Mouse (Mus musculus) adrenal gland, adult 18-20 months (tissue): Measurements from ENCODE around the gene Magea6. TPM values are rescaled to one million over a fixed set of nuclear protein-coding genes. Genes with fewer than 3 reads are reported as not detected.
"Not testable (repeated sequence)": the region's sequence is repeated elsewhere in the genome, so short reads cannot be mapped to it uniquely, and the experiment has no call there.

ENCODE experiments used
- DNase-seq, 2 experiments: peaks; one replicate each; pipeline ENCODE4 v3.0.0; 2021 to 2022; ENCODE audit warnings: low spot score in 2 of 2
- long read RNA-seq, 2 experiments: library from polyadenylated mRNA; stranded (forward); transcript quantifications; one replicate each; pipeline ENCODE4 v2.0.0; 2021
- total RNA-seq, 2 experiments: library from RNA; stranded (reverse); gene quantifications; 1 replicate in 1 of 2; 2 replicates in 1 of 2; pipeline ENCODE4 v1.2.3; 2021

The Magea6 gene
- not detected for total RNA-seq
- long read RNA-seq, experiment 1 = 0 reads
- long read RNA-seq, experiment 2 = 0 reads

GRCm38 (mm10) chrX:154935887-154936286 lies at the start of gene Magea6:
Magea6 (minus strand) TSS chrX:154935987.
- not testable (repeated sequence) for DNase-seq

GRCm38 (mm10) chrX:154949405-154949804 lies 13.6 kb upstream of the Magea6 start, which contains the start of gene Magea3:
Magea3 (minus strand) TSS chrX:154949505.
- not testable (repeated sequence) for DNase-seq

- not testable (repeated sequence) for DNase-seq
These were observed 45.6 kb downstream of the Magea6 start, which contains the start of gene Cldn34b1 for GRCm38 (mm10) chrX:154890167-154890566. Cldn34b1 (minus strand) TSS chrX:154890267.

Other genes starting within 250 kb of the Magea6 start
- gene Cldn34b1, start 45.7 kb downstream of the Magea6 start, total RNA-seq = not detected
- gene Magea3, start 13.5 kb upstream of the Magea6 start, total RNA-seq = not detected
- not detected for gene Magea8, start 59.9 kb upstream of the Magea6 start, total RNA-seq
- not detected for gene Magea5, start 127.2 kb upstream of the Magea6 start, total RNA-seq
- not detected for gene Magea1, start 153.8 kb upstream of the Magea6 start, total RNA-seq
- gene Magea2, start 157.7 kb upstream of the Magea6 start, total RNA-seq = not detected
- gene Cldn34b2, start 192.4 kb upstream of the Magea6 start, total RNA-seq = not detected